Mouse (Mus musculus) liver, embryonic 13.5 days (tissue): ENCODE results near the gene Cd164l2. TPM values are rescaled to one million over a fixed set of nuclear protein-coding genes. Genes with fewer than 3 reads are reported as not detected.

Source experiments
- ATAC-seq: fragments of 200-750 bp; cut with Nextera tagmentation; 2 replicates; pipeline ENCODE4 v1.8.0; 2017; ENCODE audit warnings: low read depth, mild to moderate bottlenecking, moderate number of reproducible peaks, moderate library complexity
- DNase-seq: peaks from one replicate; pipeline ENCODE4 v3.0.0; 2022
- H3K27ac ChIP-seq: fragments of 300-500 bp; sonication (generic); 2 replicates; pipeline ENCODE4 v1.5.1; 2015; ENCODE audit warnings: moderate library complexity, mild to moderate bottlenecking, inconsistent platforms
- H3K27me3 ChIP-seq: fragments of 300-500 bp; sonication (generic); 2 replicates; pipeline ENCODE4 v1.6.1; 2015; ENCODE audit warnings: mild to moderate bottlenecking, inconsistent platforms
- H3K36me3 ChIP-seq: fragments of 300-500 bp; sonication (generic); 2 replicates; pipeline ENCODE4 v1.6.1; 2015; ENCODE audit warnings: mild to moderate bottlenecking, inconsistent platforms
- H3K4me1 ChIP-seq: fragments of 300-500 bp; sonication (generic); replicated peaks from 2 replicates; pipeline ENCODE4 v1.6.1; 2015; ENCODE audit warnings: inconsistent platforms
- H3K4me2 ChIP-seq: fragments of 300-500 bp; sonication (generic); 2 replicates; pipeline ENCODE4 v1.6.1; 2015; ENCODE audit warnings: inconsistent platforms, mild to moderate bottlenecking, moderate library complexity
- H3K4me3 ChIP-seq: fragments of 300-500 bp; sonication (generic); replicated peaks from 2 replicates; pipeline ENCODE4 v1.5.1; 2015; ENCODE audit warnings: mild to moderate bottlenecking, inconsistent platforms
- H3K9ac ChIP-seq: fragments of 300-500 bp; sonication (generic); 2 replicates; pipeline ENCODE4 v1.6.1; 2015; ENCODE audit warnings: mild to moderate bottlenecking, inconsistent platforms
- H3K9me3 ChIP-seq: fragments of 300-500 bp; sonication (generic); replicated peaks from 2 replicates; pipeline ENCODE4 v1.6.1; 2016; ENCODE audit warnings: inconsistent platforms
- WGBS: fragments of 180-500 bp; shearing (Covaris S2); methylation state at CpG from one replicate; pipeline ENCODE4 v1.1.7; 2015; ENCODE audit not compliant: insufficient replicate concordance; 5-methylcytosine and 5-hydroxymethylcytosine counted together
- polyA plus RNA-seq: library from polyadenylated mRNA; unstranded; fragments of >200 nt; fragmentation: Nextera tagmentation; extraction: Ambion mirVana; gene quantifications from 2 replicates; pipeline ENCODE4 v1.2.1, GENCODE M21; 2015

Cd164l2 gene
- polyA plus RNA-seq, 1 experiment from 2014 or later: 0.20 TPM

DNA sequence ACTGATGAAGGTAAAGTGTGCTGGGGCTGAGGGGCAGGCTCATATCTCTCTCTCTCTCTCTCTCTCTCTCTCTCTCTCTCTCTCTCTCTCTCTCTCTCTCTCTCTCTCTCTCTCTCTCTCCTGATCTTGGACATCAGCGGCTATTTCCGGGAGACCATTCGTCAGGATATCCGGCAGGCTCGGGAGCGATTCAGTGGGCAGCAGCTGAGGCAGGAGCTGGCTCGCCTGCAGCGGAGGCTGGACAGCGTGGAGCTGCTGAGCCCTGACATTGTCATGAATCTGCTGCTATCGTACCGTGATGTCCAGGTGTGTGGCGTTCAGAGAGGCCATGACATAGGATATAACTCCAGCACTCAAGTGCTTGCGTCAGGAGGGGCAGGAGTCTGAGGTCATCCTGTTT is 31.6 kb downstream of the Cd164l2 start:
- no peaks in the 10 kb centered on the region for H3K9me3 ChIP-seq
- H3K4me1 ChIP-seq: peaks cover 98% of the 10 kb centered on the region
- H3K4me2 ChIP-seq: no peak overlapping the region
- DNase-seq: no peak
- H3K4me3 ChIP-seq: no peak overlapping the region
- H3K27ac ChIP-seq: peak overlapping the region; percentile 51
- no peaks in the 10 kb centered on the region for H3K36me3 ChIP-seq
- ATAC-seq: no peak
- peaks cover 32% of the 10 kb centered on the region for H3K27me3 ChIP-seq
- 56% methylated on average over 13 of the region's 13 CpGs for WGBS
- peak overlapping the region; percentile 4; the same call in 1 of the 2 replicates for H3K9ac ChIP-seq

DNA sequence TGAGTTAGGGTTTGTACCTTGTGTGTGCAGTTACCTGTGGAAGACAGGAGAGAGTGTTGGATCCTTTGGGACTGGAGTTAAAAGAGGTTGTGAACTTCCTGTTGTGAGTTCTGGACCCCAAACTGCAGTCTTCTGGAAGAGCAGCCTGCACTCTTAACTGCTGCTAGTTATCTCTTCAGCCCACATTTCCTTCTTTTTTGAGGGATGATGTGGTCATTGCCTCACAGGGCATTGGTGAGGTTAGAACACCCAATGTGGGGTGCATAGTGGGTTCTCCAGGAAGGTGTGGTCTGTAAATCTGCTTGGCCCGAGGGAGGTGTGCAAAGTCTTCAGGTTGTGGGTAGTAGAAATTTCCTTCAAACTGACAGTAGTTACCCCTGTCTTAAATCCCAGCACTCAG is 32.4 kb downstream of the Cd164l2 start:
- peaks cover 33% of the 10 kb centered on the region for H3K27me3 ChIP-seq
- H3K4me1 ChIP-seq: peaks cover 97% of the 10 kb centered on the region
- ATAC-seq: no peak
- no peaks in the 10 kb centered on the region for H3K36me3 ChIP-seq
- no peak overlapping the region for H3K4me3 ChIP-seq
- H3K9ac ChIP-seq: peak overlapping the region; percentile 4
- peak overlapping the region; percentile 19; the same call in 1 of the 2 replicates for H3K4me2 ChIP-seq
- no peaks in the 10 kb centered on the region for H3K9me3 ChIP-seq
- peak overlapping the region; percentile 37 for H3K27ac ChIP-seq
- WGBS: 14% methylated on average over 1 of the region's 1 CpGs
- DNase-seq: no peak

GRCm38 (mm10) chr4:133247072-133247471 is 35.1 kb downstream of the Cd164l2 start:
- H3K27ac ChIP-seq: peak overlapping the region; percentile 86
- no peaks in the 10 kb centered on the region for H3K36me3 ChIP-seq
- no peaks in the 10 kb centered on the region for H3K9me3 ChIP-seq
- ATAC-seq (no peak), DNase-seq (no peak)
- peaks cover 91% of the 10 kb centered on the region for H3K4me1 ChIP-seq
- peak overlapping the region; percentile 59 for H3K4me2 ChIP-seq
- H3K4me3 ChIP-seq: peak overlapping the region; percentile 26; the same call in 1 of the 2 replicates
- H3K27me3 ChIP-seq: peaks cover 60% of the 10 kb centered on the region
- 52% methylated on average over 15 of the region's 15 CpGs for WGBS
- H3K9ac ChIP-seq: peak overlapping the region; percentile 46

DNA sequence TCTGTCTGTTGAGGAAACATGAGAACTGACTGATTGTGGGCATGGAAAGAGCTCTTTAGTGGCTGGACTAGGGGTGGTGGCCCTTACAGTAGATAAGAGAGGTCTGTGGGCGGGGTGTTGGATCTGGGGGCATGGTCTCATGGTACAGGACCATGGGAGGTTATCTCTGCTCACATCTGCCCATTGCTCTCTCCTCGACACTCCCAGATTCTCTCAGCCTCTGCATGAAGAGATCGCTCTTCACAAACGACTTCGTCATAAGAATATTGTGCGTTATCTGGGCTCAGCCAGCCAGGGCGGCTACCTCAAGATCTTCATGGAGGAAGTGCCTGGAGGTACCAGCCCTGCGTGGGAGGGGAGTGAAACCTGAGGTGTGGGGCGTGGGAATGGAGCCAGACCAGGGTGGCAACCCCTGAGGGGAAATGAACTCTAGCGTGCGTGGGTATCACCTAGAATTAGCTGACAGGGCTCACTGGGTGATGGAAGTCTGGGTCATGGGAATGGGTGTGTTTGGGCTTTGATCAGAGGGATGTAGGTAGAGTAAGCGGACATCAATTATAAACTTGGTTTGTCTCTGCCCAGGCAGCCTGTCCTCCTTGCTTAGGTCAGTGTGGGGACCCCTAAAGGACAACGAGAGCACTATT is 36.0 kb downstream of the Cd164l2 start:
- ATAC-seq: peak; percentile 92
- no peaks in the 10 kb centered on the region for H3K9me3 ChIP-seq
- peak overlapping the region; percentile 59 for H3K4me2 ChIP-seq
- peak overlapping the region; percentile 48 for H3K9ac ChIP-seq
- H3K27me3 ChIP-seq: peaks cover 58% of the 10 kb centered on the region
- 9% methylated on average over 13 of the region's 13 CpGs for WGBS
- no peaks in the 10 kb centered on the region for H3K36me3 ChIP-seq
- H3K27ac ChIP-seq: peak overlapping the region; percentile 86
- DNase-seq: peak; percentile 83
- H3K4me1 ChIP-seq: peaks cover 82% of the 10 kb centered on the region
- H3K4me3 ChIP-seq: peak overlapping the region; percentile 26

DNA sequence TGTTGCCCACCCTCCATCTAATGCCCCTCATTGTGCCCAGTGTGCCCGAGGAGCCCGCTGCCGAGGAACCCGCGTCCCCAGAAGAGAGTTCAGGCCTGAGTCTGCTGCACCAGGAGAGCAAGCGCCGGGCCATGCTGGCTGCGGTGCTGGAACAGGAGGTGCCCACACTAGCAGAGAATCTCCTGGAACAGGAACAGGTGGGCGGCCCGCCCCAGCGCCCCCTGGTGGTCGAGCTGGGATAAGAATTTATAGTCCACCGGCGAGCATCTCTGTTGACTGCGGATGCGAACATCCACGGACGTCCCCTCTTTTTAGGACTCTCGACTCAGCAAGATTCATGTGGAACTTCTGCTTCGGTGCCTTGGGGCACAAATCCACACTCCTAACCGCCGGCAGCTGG is 38.7 kb downstream of the Cd164l2 start:
- peak; percentile 79 for DNase-seq
- H3K9ac ChIP-seq: no peak overlapping the region

GRCm38 (mm10) chr4:133251214-133251613 is 39.3 kb downstream of the Cd164l2 start:
- Histone ChIP-seq H3K4me3 (peak overlapping the region; percentile 29; the same call in 1 of the 2 replicates), H3K4me1 (peaks cover 49% of the 10 kb centered on the region), H3K9me3 (no peaks in the 10 kb centered on the region), H3K4me2 (peak overlapping the region; percentile 51), H3K9ac (no peak overlapping the region), H3K27ac (no peak overlapping the region), H3K27me3 (peaks cover 69% of the 10 kb centered on the region), H3K36me3 (no peaks in the 10 kb centered on the region)
- 40% methylated on average over 31 of the region's 31 CpGs for WGBS
- DNase-seq (no peak), ATAC-seq (no peak)

More for the DNA sequence above, 38.7 kb downstream of the Cd164l2 start:
- Histone ChIP-seq H3K4me2 (peak overlapping the region; percentile 51), H3K9me3 (no peaks in the 10 kb centered on the region), H3K36me3 (no peaks in the 10 kb centered on the region), H3K27me3 (peaks cover 66% of the 10 kb centered on the region), H3K4me1 (peaks cover 55% of the 10 kb centered on the region), H3K27ac (no peak overlapping the region), H3K4me3 (peak overlapping the region; percentile 29; the same call in 1 of the 2 replicates)
- 8% methylated on average over 22 of the region's 22 CpGs for WGBS
- ATAC-seq: no peak

DNA sequence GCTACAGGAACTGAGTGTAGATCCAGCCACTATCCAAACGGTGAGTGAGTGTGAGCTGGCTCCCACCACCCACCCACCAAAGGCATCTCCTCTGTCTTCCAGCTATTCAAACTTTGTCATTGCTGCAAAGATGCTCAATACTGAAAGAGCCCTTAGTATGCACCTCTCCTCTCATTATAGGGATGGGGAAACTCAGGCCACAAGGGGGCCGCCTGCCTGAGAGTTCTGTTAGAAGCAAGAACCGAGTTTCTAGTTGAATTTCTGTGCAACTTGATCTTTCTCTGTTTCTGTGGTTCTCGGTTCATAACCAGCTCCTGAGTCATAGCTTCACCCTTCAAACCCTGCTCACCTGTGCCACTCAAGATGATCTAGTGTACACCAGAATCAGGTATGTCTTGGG is 40.2 kb downstream of the Cd164l2 start:
- Histone ChIP-seq H3K9ac (no peak overlapping the region), H3K4me3 (no peak overlapping the region), H3K9me3 (no peaks in the 10 kb centered on the region), H3K27me3 (peaks cover 69% of the 10 kb centered on the region), H3K36me3 (no peaks in the 10 kb centered on the region), H3K4me2 (no peak overlapping the region), H3K27ac (no peak overlapping the region), H3K4me1 (peaks cover 44% of the 10 kb centered on the region)
- DNase-seq (no peak), ATAC-seq (no peak)
- 51% methylated on average over 4 of the region's 4 CpGs for WGBS

GRCm38 (mm10) chr4:133253412-133253811 is 41.5 kb downstream of the Cd164l2 start:
- H3K27ac ChIP-seq: no peak overlapping the region
- 69% methylated on average over 12 of the region's 12 CpGs for WGBS
- H3K4me3 ChIP-seq: no peak overlapping the region
- ATAC-seq (no peak), DNase-seq (no peak)
- H3K36me3 ChIP-seq: no peaks in the 10 kb centered on the region
- H3K27me3 ChIP-seq: peaks cover 69% of the 10 kb centered on the region
- peaks cover 36% of the 10 kb centered on the region for H3K4me1 ChIP-seq
- no peak overlapping the region for H3K4me2 ChIP-seq
- H3K9me3 ChIP-seq: no peaks in the 10 kb centered on the region
- H3K9ac ChIP-seq: no peak overlapping the region

- peaks cover 19% of the 10 kb centered on the region for H3K4me1 ChIP-seq
- no peak overlapping the region for H3K9ac ChIP-seq
- DNase-seq (no peak), ATAC-seq (no peak)
- H3K4me2 ChIP-seq: no peak overlapping the region
- H3K4me3 ChIP-seq: no peak overlapping the region
- no peaks in the 10 kb centered on the region for H3K9me3 ChIP-seq
- H3K27ac ChIP-seq: no peak overlapping the region
- peaks cover 63% of the 10 kb centered on the region for H3K27me3 ChIP-seq
- H3K36me3 ChIP-seq: no peaks in the 10 kb centered on the region
- WGBS: 49% methylated on average over 6 of the region's 6 CpGs
These were observed 43.5 kb downstream of the Cd164l2 start for GRCm38 (mm10) chr4:133255392-133255791.

DNA sequence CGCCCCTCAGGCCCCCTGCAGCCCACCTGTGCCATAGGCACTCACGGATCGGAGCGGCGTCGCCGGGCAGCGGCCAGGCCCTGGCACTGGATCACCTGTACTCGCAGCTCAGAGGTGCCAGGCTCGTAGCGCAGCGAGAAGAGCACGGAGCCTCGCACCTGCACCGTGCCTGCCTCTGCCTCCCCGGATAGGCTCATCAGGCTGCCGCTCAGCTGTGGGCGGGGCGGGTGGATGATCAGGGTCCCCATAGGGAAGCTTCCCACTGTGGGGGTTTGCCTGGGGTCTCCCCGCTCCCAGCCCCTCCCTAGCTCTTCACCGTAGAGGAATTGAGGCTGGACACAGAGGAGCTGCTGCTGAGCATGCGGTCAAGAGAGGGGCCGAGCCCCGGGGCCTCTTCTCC is 44.9 kb downstream of the Cd164l2 start:
- H3K4me1 ChIP-seq: peaks cover 11% of the 10 kb centered on the region
- H3K27ac ChIP-seq: no peak overlapping the region
- H3K4me2 ChIP-seq: peak overlapping the region; percentile 22
- ATAC-seq (no peak), DNase-seq (no peak)
- H3K36me3 ChIP-seq: no peaks in the 10 kb centered on the region
- no peak overlapping the region for H3K4me3 ChIP-seq
- H3K27me3 ChIP-seq: peaks cover 50% of the 10 kb centered on the region
- H3K9ac ChIP-seq: no peak overlapping the region
- no peaks in the 10 kb centered on the region for H3K9me3 ChIP-seq
- WGBS: 27% methylated on average over 24 of the region's 24 CpGs

DNA sequence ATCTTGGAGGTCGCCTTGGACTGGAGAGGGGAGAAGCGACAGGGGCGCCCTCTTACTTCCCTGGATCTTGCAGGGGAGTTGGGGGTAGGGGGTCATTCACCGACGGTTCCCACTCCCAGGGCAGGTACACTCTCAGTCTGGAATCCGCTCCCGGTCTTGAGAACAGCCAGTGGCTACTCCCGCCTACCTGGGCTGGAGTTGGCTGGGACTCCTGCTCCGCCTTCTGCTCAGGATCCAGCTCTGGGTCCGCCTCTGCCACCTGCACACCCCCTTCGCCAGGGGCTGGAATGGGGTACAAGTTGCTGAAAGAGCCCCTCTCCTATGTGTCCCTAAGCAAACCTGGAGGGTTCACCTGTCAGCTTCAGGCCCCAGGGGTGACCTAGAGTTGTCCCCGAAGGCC is 45.3 kb downstream of the Cd164l2 start:
- Histone ChIP-seq H3K27me3 (peaks cover 46% of the 10 kb centered on the region), H3K4me3 (no peak overlapping the region)

More for the DNA sequence above, 45.3 kb downstream of the Cd164l2 start:
- peak overlapping the region; percentile 22 for H3K4me2 ChIP-seq
- 49% methylated on average over 11 of the region's 12 CpGs for WGBS
- ATAC-seq (no peak), DNase-seq (no peak)
- H3K4me1 ChIP-seq: peaks cover 14% of the 10 kb centered on the region
- no peaks in the 10 kb centered on the region for H3K36me3 ChIP-seq
- no peaks in the 10 kb centered on the region for H3K9me3 ChIP-seq
- no peak overlapping the region for H3K9ac ChIP-seq
- no peak overlapping the region for H3K27ac ChIP-seq
